ENCODE assay signal across 19 mouse cellular contexts in the genomic region with DNA sequence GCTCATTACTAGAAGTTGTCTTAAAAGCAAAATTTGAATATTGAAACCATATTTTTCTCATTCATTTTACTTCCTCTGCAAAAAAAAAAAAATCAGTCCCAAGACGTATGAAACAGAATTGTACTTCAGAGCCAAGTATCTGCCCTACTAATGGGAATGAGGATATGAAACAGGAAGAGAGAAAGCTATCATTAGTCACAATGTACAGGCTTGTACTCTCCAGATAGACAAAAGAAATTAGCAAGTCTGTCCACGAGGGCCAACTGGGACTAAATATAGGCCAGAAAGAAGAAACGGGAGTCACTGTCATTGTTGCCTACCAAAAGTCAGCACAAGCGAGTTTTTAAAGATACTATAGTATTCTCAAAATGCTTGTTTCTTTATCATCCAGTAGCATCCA.
DNase-seq lines count a peak whose midpoint lies in the region; ATAC-seq and TF ChIP-seq lines count a peak whose summit lies in the region.
"Had no signal": no experiment of that assay in that cellular context is flagged by ENCODE, and none has a peak within 500 bp of the region (broad histone marks: within the 10 kb centered on the region; RNA-seq: fewer than 3 reads in every experiment).

No protein-coding gene starts in this region.

- H3K27me3 ChIP-seq in CH12.LX (replicated peaks): no peaks in the 10 kb centered on the region
- H3K27me3 ChIP-seq: embryonic facial prominence, embryonic 13.5 days; forebrain, embryonic 12.5 days; heart, embryonic 13.5 days; hindbrain, embryonic 12.5 days had no signal

- H3K27ac ChIP-seq in CH12.LX (ENCODE audit: insufficient read depth, low read depth): no peak overlapping the region
- H3K27ac ChIP-seq: embryonic facial prominence, embryonic 13.5 days; forebrain, embryonic 12.5 days; heart, embryonic 13.5 days; hindbrain, embryonic 12.5 days had no signal

- DNase-seq in layer of hippocampus, adult 9-10 months (ENCODE audit: low spot score): peak; percentile 10
- DNase-seq in layer of hippocampus, postnatal 14 days (ENCODE audit: low spot score in 2 of 2): no peak
- peak; percentile 80 for DNase-seq in CH12.LX (ENCODE audit: extremely low read depth)
- no peak for DNase-seq in retina, embryonic 14.5 days (ENCODE audit: low spot score)
- no peak for DNase-seq in kidney, postnatal 14 days
- DNase-seq: adrenal gland, postnatal 10 days; cerebellum, adult 2 months; cerebellum, postnatal 25 days; gastrocnemius, postnatal 14 days; heart, postnatal 4 days had no signal

- ATAC-seq in common myeloid progenitor, adult 5-6 weeks (replicated peaks; ENCODE audit: low read depth, poor library complexity, severe bottlenecking): 0 out of 2 replicates have a peak, but pooled peaks have one; percentile 47
- peak; percentile 84 for ATAC-seq in megakaryocyte progenitor cell, adult 5-6 weeks (replicated peaks; ENCODE audit: poor library complexity)
- ATAC-seq: forebrain, embryonic 16.5 days; hindbrain, embryonic 16.5 days had no signal

- no peak for TF ChIP-seq CTCF in CH12.LX (conservative IDR thresholded peaks at IDR 0.05 in 1 of 2, IDR thresholded peaks at IDR 0.05 in 1 of 2; ENCODE audit: low read depth in 2 of 2, low read length in 2 of 2)

- no peak overlapping the region for H3K4me3 ChIP-seq in CH12.LX (replicated peaks in 1 of 3; ENCODE audit: low read depth in 2 of 3, low read length in 2 of 3, poor library complexity in 1 of 3)
- H3K4me3 ChIP-seq: embryonic facial prominence, embryonic 13.5 days; forebrain, embryonic 12.5 days; heart, embryonic 13.5 days; hindbrain, embryonic 12.5 days had no signal

- no peaks in the 10 kb centered on the region for H3K9me3 ChIP-seq in CH12.LX (replicated peaks; ENCODE audit: low read length)
- H3K9me3 ChIP-seq: embryonic facial prominence, embryonic 13.5 days; forebrain, embryonic 12.5 days; G1E; heart, embryonic 13.5 days; hindbrain, embryonic 12.5 days had no signal

- no peaks in the 10 kb centered on the region for H3K79me2 ChIP-seq in CH12.LX (replicated peaks; ENCODE audit: control insufficient read depth, extremely low read depth, insufficient read depth, poor library complexity, severe bottlenecking)

- peak; percentile 96 for TF ChIP-seq EP300 in CH12.LX (IDR thresholded peaks at IDR 0.05; ENCODE audit: low read length)

- dilution Hi-C loops in CH12.LX (cut with MboI; ENCODE audit: extremely low pct_ligation_motif_present, extremely low pct_unique_long_range_greater_than_20kb, low sequenced_read_pairs): no loop called here

- no peak for TF ChIP-seq RAD21 in CH12.LX (IDR thresholded peaks at IDR 0.05; ENCODE audit: low read depth, low read length)

- H3K4me1 ChIP-seq in CH12.LX (ENCODE audit: control insufficient read depth in 1 of 2, insufficient read depth in 2 of 2): peaks cover 0 to 27% of the 10 kb centered on the region in 2 experiments; a peak in 2 of 4 replicates
- H3K4me1 ChIP-seq: embryonic facial prominence, embryonic 13.5 days; forebrain, embryonic 12.5 days; heart, embryonic 13.5 days; hindbrain, embryonic 12.5 days had no signal

- no peak for TF ChIP-seq POLR2A in CH12.LX (IDR thresholded peaks at IDR 0.05; ENCODE audit: low read depth, low read length)

- no peak overlapping the region for H3K9ac ChIP-seq in CH12.LX (ENCODE audit: insufficient read depth, low read depth)
- H3K9ac ChIP-seq: embryonic facial prominence, embryonic 13.5 days; forebrain, embryonic 12.5 days; heart, embryonic 13.5 days; hindbrain, embryonic 12.5 days had no signal

- in situ Hi-C loops in CH12.LX (cut with MboI; ENCODE audit: low pct_ligation_motif_present, low pct_unique_long_range_greater_than_20kb, low sequenced_read_pairs): no loop called here

- H3K36me3 ChIP-seq in CH12.LX (replicated peaks in 1 of 2; ENCODE audit: control insufficient read depth in 1 of 2, insufficient read depth in 1 of 2, low read length in 1 of 2): no peaks in the 10 kb centered on the region
- H3K36me3 ChIP-seq: embryonic facial prominence, embryonic 13.5 days; forebrain, embryonic 12.5 days; G1E; heart, embryonic 13.5 days; hindbrain, embryonic 12.5 days had no signal

- peak overlapping the region; percentile 82 for H3K4me2 ChIP-seq in CH12.LX (ENCODE audit: insufficient read depth, low read depth, poor library complexity, severe bottlenecking)
- H3K4me2 ChIP-seq: embryonic facial prominence, embryonic 13.5 days; forebrain, embryonic 12.5 days; heart, embryonic 13.5 days; hindbrain, embryonic 12.5 days had no signal

TF ChIP-seq in CH12.LX, 34 proteins besides CTCF, POLR2A, EP300 and RAD21:
- TF ChIP-seq POLR2AphosphoS2 (IDR thresholded peaks at IDR 0.05; ENCODE audit: low read depth, low read length): no peak
- peak; percentile 95 for TF ChIP-seq ZNF384 (IDR thresholded peaks at IDR 0.05; ENCODE audit: low read depth, low read length)
- TF ChIP-seq SMC3 (IDR thresholded peaks at IDR 0.05; ENCODE audit: low read depth, low read length): no peak
- TF ChIP-seq MEF2A (IDR thresholded peaks at IDR 0.05; ENCODE audit: borderline replicate concordance, low read depth, low read length): peak; percentile 94
- peak; percentile 65; the same call in 1 of the 2 replicates for TF ChIP-seq MAFK (IDR thresholded peaks at IDR 0.05; ENCODE audit: insufficient replicate concordance, low read length)
- TF ChIP-seq KAT2A (IDR thresholded peaks at IDR 0.05; ENCODE audit: insufficient replicate concordance, low read length): no peak
- no peak for TF ChIP-seq USF1 (IDR thresholded peaks at IDR 0.05; ENCODE audit: low read depth, low read length)
- peak; percentile 64; the same call in 1 of the 2 replicates for TF ChIP-seq ETS1 (conservative IDR thresholded peaks at IDR 0.05; ENCODE audit: low read depth, low read length)
- TF ChIP-seq CHD2 (IDR thresholded peaks at IDR 0.05; ENCODE audit: low read length): no peak
- no peak for TF ChIP-seq CHD1 (IDR thresholded peaks at IDR 0.05; ENCODE audit: low read depth, low read length)
- TF ChIP-seq UBTF (IDR thresholded peaks at IDR 0.05; ENCODE audit: low read depth, low read length): no peak
- TF ChIP-seq BHLHE40 (IDR thresholded peaks at IDR 0.05; ENCODE audit: low read depth, low read length): peak; percentile 64
- TF ChIP-seq MAX (IDR thresholded peaks at IDR 0.05; ENCODE audit: low read length): peak; percentile 59; the same call in 1 of the 2 replicates
- TF ChIP-seq IRF4 (IDR thresholded peaks at IDR 0.05; ENCODE audit: low read depth, low read length): peak; percentile 91
- peak; percentile 51; the same call in 1 of the 2 replicates for TF ChIP-seq MYC (IDR thresholded peaks at IDR 0.05; ENCODE audit: low read depth, low read length)
- TF ChIP-seq PAX5 (IDR thresholded peaks at IDR 0.05; ENCODE audit: low read length): no peak
- TF ChIP-seq JUND (conservative IDR thresholded peaks at IDR 0.05; ENCODE audit: low read depth, low read length): peak; percentile 74
- peak; percentile 71; the same call in 1 of the 2 replicates for TF ChIP-seq RCOR1 (conservative IDR thresholded peaks at IDR 0.05; ENCODE audit: low read depth, low read length)
- peak; percentile 33; the same call in 1 of the 2 replicates for TF ChIP-seq TCF12 (IDR thresholded peaks at IDR 0.05; ENCODE audit: low read depth, low read length)
- no peak for TF ChIP-seq ZC3H11A (IDR thresholded peaks at IDR 0.05; ENCODE audit: low read depth, low read length)
- TF ChIP-seq SIN3A (IDR thresholded peaks at IDR 0.05; ENCODE audit: low read length): no peak
- no peak for TF ChIP-seq ZMIZ1 (IDR thresholded peaks at IDR 0.05; ENCODE audit: low read depth, low read length)

Comparison
In these comparisons a context has a peak if more than half of its experiments do, and no peak if none do; other contexts are left out.
1. DNase-seq: peak in layer of hippocampus, adult 9-10 months (single experiment) and CH12.LX (single experiment); none in layer of hippocampus, postnatal 14 days (0 of 2), retina, embryonic 14.5 days (single experiment) and kidney, postnatal 14 days (single experiment).